Mouse (Mus musculus): Measurements from ENCODE around the gene Ssbp1.

The Ssbp1 gene

GRCm38 (mm10) chr6:40471720-40472010, 513 bp downstream of the Ssbp1 start:
- DNase-seq, result no peak

GRCm38 (mm10) chr6:40476132-40476531, 5.0 kb downstream of the Ssbp1 start:
- DNase-seq, result no peak

- DNase-seq, result no peak
Measured at GRCm38 (mm10) chr6:40479705-40480104, 8.6 kb downstream of the Ssbp1 start.

GRCm38 (mm10) chr6:40482318-40482717, 11.2 kb downstream of the Ssbp1 start:
- DNase-seq, result no peak

- DNase-seq, result no peak
Measured at GRCm38 (mm10) chr6:40490933-40491332, 19.8 kb downstream of the Ssbp1 start, which contains the start of gene Tas2r137. Tas2r137 (plus strand) TSS chr6:40491233.

GRCm38 (mm10) chr6:40493229-40493628, 22.1 kb downstream of the Ssbp1 start, which contains the start of gene Tas2r108:
Tas2r108 (plus strand) TSS chr6:40493529.
- no peak for DNase-seq

GRCm38 (mm10) chr6:40519408-40519807, 48.3 kb downstream of the Ssbp1 start, which contains the start of gene Prss37:
Prss37 (minus strand) TSS chr6:40519508.
- DNase-seq, result no peak

Measured in lung, adult 18-20 months (tissue).